ENCODE assay signal across 15 mouse cellular contexts in genomic region chr17:73917713-73918112, GRCm38 (mm10). TPM values are rescaled to one million over a fixed set of nuclear protein-coding genes. Genes with fewer than 3 reads are reported as not detected.
A peak's percentile ranks its signal among the peaks of the same experiment; 100 is the strongest.
DNase-seq lines count a peak whose midpoint lies in the region; ATAC-seq and TF ChIP-seq lines count a peak whose summit lies in the region.
"Had no signal": no experiment of that assay in that cellular context is flagged by ENCODE, and none has a peak within 500 bp of the region (broad histone marks: within the 10 kb centered on the region; RNA-seq: fewer than 3 reads in every experiment).

No protein-coding gene starts in this region.

- peak; percentile 25; the same call in 1 of the 2 replicates for TF ChIP-seq CTCF in forebrain, postnatal 0 days (IDR thresholded peaks at IDR 0.05; ENCODE audit: low read depth)
- peak; percentile 41 for TF ChIP-seq CTCF in liver, postnatal 0 days (IDR thresholded peaks at IDR 0.05; ENCODE audit: low read depth)

- no peak; the same call in 1 of the 2 replicates for ATAC-seq in forebrain, postnatal 0 days
- no peak for ATAC-seq in forebrain, embryonic 16.5 days
- no peak for ATAC-seq in liver, postnatal 0 days
- ATAC-seq in liver, embryonic 11.5 days (replicated peaks; ENCODE audit: low FRiP score) = no peak
- ATAC-seq in megakaryocyte-erythroid progenitor cell, adult 5-6 weeks (replicated peaks; ENCODE audit: low FRiP score, low TSS enrichment, poor library complexity, severe bottlenecking) = peak; percentile 55; the same call in 1 of the 2 replicates

- H3K9ac ChIP-seq in forebrain, postnatal 0 days = no peak overlapping the region
- no peak overlapping the region for H3K9ac ChIP-seq in forebrain, embryonic 16.5 days (replicated peaks; ENCODE audit: low read depth, low read length)
- H3K9ac ChIP-seq in liver, postnatal 0 days (replicated peaks) = no peak overlapping the region
- H3K9ac ChIP-seq in liver, embryonic 11.5 days (ENCODE audit: low read depth, low read length) = no peak overlapping the region
- H3K9ac ChIP-seq: embryonic facial prominence, embryonic 12.5 days; forebrain, embryonic 12.5 days; midbrain, embryonic 12.5 days; neural tube, embryonic 13.5 days had no signal

- no peaks in the 10 kb centered on the region for H3K36me3 ChIP-seq in forebrain, postnatal 0 days (ENCODE audit: insufficient read depth)
- no peaks in the 10 kb centered on the region for H3K36me3 ChIP-seq in forebrain, embryonic 16.5 days (ENCODE audit: control insufficient read depth, insufficient read depth)
- H3K36me3 ChIP-seq in liver, postnatal 0 days (replicated peaks; ENCODE audit: insufficient read depth, low read length) = 0 out of 2 replicates have a peak, but pooled peaks cover 2% of the 10 kb centered on the region
- no peaks in the 10 kb centered on the region for H3K36me3 ChIP-seq in liver, embryonic 11.5 days (ENCODE audit: control insufficient read depth, insufficient read depth, low read length)
- H3K36me3 ChIP-seq: embryonic facial prominence, embryonic 12.5 days; forebrain, embryonic 12.5 days; midbrain, embryonic 12.5 days; neural tube, embryonic 13.5 days had no signal

- DNase-seq in forebrain, postnatal 0 days = no peak
- no peak for DNase-seq in liver, postnatal 0 days
- no peak for DNase-seq in liver, embryonic 11.5 days (ENCODE audit: low spot score)
- DNase-seq in NIH3T3 (ENCODE audit: low read depth) = peak; percentile 29
- DNase-seq in left cerebral cortex, postnatal 14 days (ENCODE audit: low spot score in 2 of 2) = no peak
- no peak for DNase-seq in layer of hippocampus, postnatal 25 days (ENCODE audit: extremely low spot score in 1 of 2, low spot score in 1 of 2)
- DNase-seq: cerebellum, postnatal 10 days; gastrocnemius, postnatal 10 days; left cerebral cortex, postnatal 4 days had no signal

- WGBS in forebrain, postnatal 0 days = 81% methylated on average over 5 of the region's 5 CpGs
- 85% methylated on average over 5 of the region's 5 CpGs for WGBS in forebrain, embryonic 16.5 days
- WGBS in liver, postnatal 0 days (ENCODE audit: insufficient replicate concordance) = 66% methylated on average over 5 of the region's 5 CpGs
- 75% methylated on average over 5 of the region's 5 CpGs for WGBS in liver, embryonic 11.5 days

- H3K4me1 ChIP-seq in forebrain, postnatal 0 days (ENCODE audit: insufficient read depth) = no peaks in the 10 kb centered on the region
- H3K4me1 ChIP-seq in forebrain, embryonic 16.5 days (replicated peaks; ENCODE audit: control insufficient read depth, insufficient read depth, low read length) = no peaks in the 10 kb centered on the region
- no peaks in the 10 kb centered on the region for H3K4me1 ChIP-seq in liver, postnatal 0 days (ENCODE audit: insufficient read depth)
- no peaks in the 10 kb centered on the region for H3K4me1 ChIP-seq in liver, embryonic 11.5 days (replicated peaks; ENCODE audit: control insufficient read depth, insufficient read depth, low read length)
- H3K4me1 ChIP-seq: embryonic facial prominence, embryonic 12.5 days; midbrain, embryonic 12.5 days; neural tube, embryonic 13.5 days had no signal

- H3K27ac ChIP-seq in forebrain, postnatal 0 days (ENCODE audit: low read depth, low read length) = no peak overlapping the region
- no peak overlapping the region for H3K27ac ChIP-seq in forebrain, embryonic 16.5 days (ENCODE audit: low read length)
- no peak overlapping the region for H3K27ac ChIP-seq in liver, postnatal 0 days (ENCODE audit: low read depth)
- H3K27ac ChIP-seq in liver, embryonic 11.5 days (ENCODE audit: low read depth, low read length) = no peak overlapping the region
- H3K27ac ChIP-seq: embryonic facial prominence, embryonic 12.5 days; forebrain, embryonic 12.5 days; midbrain, embryonic 12.5 days; neural tube, embryonic 13.5 days had no signal

- intact Hi-C loops in left cerebral cortex, postnatal 14 days (cut with DNase I) = no loop called here

- no peak overlapping the region for H3K4me3 ChIP-seq in forebrain, postnatal 0 days (ENCODE audit: low read depth, low read length)
- no peak overlapping the region for H3K4me3 ChIP-seq in forebrain, embryonic 16.5 days (replicated peaks; ENCODE audit: low read length)
- no peak overlapping the region for H3K4me3 ChIP-seq in liver, postnatal 0 days (ENCODE audit: low read depth, low read length)
- H3K4me3 ChIP-seq in liver, embryonic 11.5 days (ENCODE audit: low read depth, low read length) = no peak overlapping the region
- H3K4me3 ChIP-seq: embryonic facial prominence, embryonic 12.5 days; forebrain, embryonic 12.5 days; midbrain, embryonic 12.5 days; neural tube, embryonic 13.5 days had no signal

- H3K27me3 ChIP-seq in forebrain, postnatal 0 days (ENCODE audit: insufficient read depth, low read length) = no peaks in the 10 kb centered on the region
- H3K27me3 ChIP-seq in forebrain, embryonic 16.5 days (replicated peaks; ENCODE audit: control insufficient read depth, insufficient read depth, low read length) = no peaks in the 10 kb centered on the region
- no peaks in the 10 kb centered on the region for H3K27me3 ChIP-seq in liver, postnatal 0 days (ENCODE audit: insufficient read depth, low read length)
- no peaks in the 10 kb centered on the region for H3K27me3 ChIP-seq in liver, embryonic 11.5 days (replicated peaks; ENCODE audit: control insufficient read depth, insufficient read depth, low read length)
- H3K27me3 ChIP-seq: embryonic facial prominence, embryonic 12.5 days; forebrain, embryonic 12.5 days; midbrain, embryonic 12.5 days; neural tube, embryonic 13.5 days had no signal

- no peaks in the 10 kb centered on the region for H3K9me3 ChIP-seq in forebrain, postnatal 0 days (ENCODE audit: low read length)
- no peaks in the 10 kb centered on the region for H3K9me3 ChIP-seq in forebrain, embryonic 16.5 days (ENCODE audit: control insufficient read depth, low read length)
- no peaks in the 10 kb centered on the region for H3K9me3 ChIP-seq in liver, postnatal 0 days (ENCODE audit: low read length)
- H3K9me3 ChIP-seq in liver, embryonic 11.5 days (ENCODE audit: control insufficient read depth, low read length) = no peaks in the 10 kb centered on the region
- H3K9me3 ChIP-seq: embryonic facial prominence, embryonic 12.5 days; forebrain, embryonic 12.5 days; midbrain, embryonic 12.5 days; neural tube, embryonic 13.5 days had no signal

- H3K4me2 ChIP-seq in forebrain, postnatal 0 days (ENCODE audit: low read depth) = no peak overlapping the region
- no peak overlapping the region for H3K4me2 ChIP-seq in forebrain, embryonic 16.5 days (ENCODE audit: low read length)
- no peak overlapping the region for H3K4me2 ChIP-seq in liver, postnatal 0 days (ENCODE audit: low read depth, low read length)
- no peak overlapping the region for H3K4me2 ChIP-seq in liver, embryonic 11.5 days
- H3K4me2 ChIP-seq: embryonic facial prominence, embryonic 12.5 days; forebrain, embryonic 12.5 days; midbrain, embryonic 12.5 days; neural tube, embryonic 13.5 days had no signal

- TF ChIP-seq EP300 in liver, postnatal 0 days (IDR thresholded peaks at IDR 0.05; ENCODE audit: low read depth) = no peak

RNA-seq across cellular contexts. Expression of gene Xdh, which starts 32.3 kb away (rescaled TPM):
- 0.24 and 0.62 TPM in 2 replicates for total RNA-seq in forebrain, postnatal 0 days (2014; rRNA removed)
- polyA plus RNA-seq in forebrain, postnatal 0 days (2015; fragmentation: Nextera tagmentation; extraction: Ambion mirVana) = 0.13 and 0.26 TPM in 2 replicates
- polyA plus RNA-seq in forebrain, embryonic 16.5 days (2015; fragmentation: Nextera tagmentation; extraction: Ambion mirVana) = 0.29 and 0.47 TPM in 2 replicates
- 5.8 and 7.0 TPM in 2 replicates for polyA plus RNA-seq in liver, postnatal 0 days (2015; fragmentation: Nextera tagmentation; extraction: Ambion mirVana)
- polyA plus RNA-seq in liver, embryonic 11.5 days (2014; fragmentation: Nextera tagmentation; extraction: Ambion mirVana) = 0.12 and 0.16 TPM in 2 replicates
- total RNA-seq in megakaryocyte-erythroid progenitor cell, adult 5-6 weeks (2014; fragmentation: Nextera tagmentation) = 1.8 and 12.0 TPM in 2 replicates
- total RNA-seq in megakaryocyte-erythroid progenitor cell, adult 5-6 weeks (2017) = 4.0 and 11.0 TPM in 2 replicates
- total RNA-seq in left cerebral cortex, postnatal 14 days (2021) = under 1 TPM; 0.77 to 0.99 TPM
- total RNA-seq in layer of hippocampus, postnatal 25 days (2021) = 1 to 10 TPM; 3.1 to 4.6 TPM
